Mouse (Mus musculus) C2C12 (cell line): ENCODE measurements around the gene Slc25a13. TPM values are rescaled to one million over a fixed set of nuclear protein-coding genes. Genes with fewer than 3 reads are reported as not detected.

Experiments
- H3K27me3 ChIP-seq: one replicate; pipeline ENCODE4 v1.6.1; 2011; ENCODE audit not compliant: control insufficient read depth, insufficient read depth, insufficient read length
- H3K36me3 ChIP-seq: one replicate; pipeline ENCODE4 v1.6.1; 2011; ENCODE audit not compliant: control insufficient read depth, insufficient read depth
- H3K4me3 ChIP-seq: one replicate; pipeline ENCODE4 v1.5.1; 2011; ENCODE audit warnings: mild to moderate bottlenecking, control low read depth; ENCODE audit not compliant: poor library complexity, insufficient read depth, severe bottlenecking
- H3K79me2 ChIP-seq: one replicate; pipeline ENCODE4 v1.6.1; 2011; ENCODE audit not compliant: control insufficient read depth, insufficient read depth
- H3K79me3 ChIP-seq: one replicate; pipeline ENCODE4 v1.6.1; 2011; ENCODE audit warnings: low read depth, control low read depth
- H3ac ChIP-seq: one replicate; pipeline ENCODE3; 2011; ENCODE audit warnings: low read depth; ENCODE audit not compliant: control insufficient read depth, insufficient read length
- CEBPB ChIP-seq: IDR thresholded peaks from one replicate; pipeline ENCODE4 v1.6.1; 2011; ENCODE audit warnings: low read depth, mild to moderate bottlenecking, control low read depth, moderate library complexity
- CTCF ChIP-seq: IDR thresholded peaks from one replicate; pipeline ENCODE4 v1.5.1; 2011; ENCODE audit not compliant: control insufficient read depth, insufficient read depth, insufficient read length
- FOSL1 ChIP-seq: IDR thresholded peaks from one replicate; pipeline ENCODE4 v1.8.0; 2011; ENCODE audit warnings: mild to moderate bottlenecking, low read length; ENCODE audit not compliant: poor library complexity, insufficient read depth, severe bottlenecking
- MAX ChIP-seq: IDR thresholded peaks from one replicate; pipeline ENCODE4 v1.6.1; 2011; ENCODE audit warnings: mild to moderate bottlenecking, control low read depth
- MYOD1 ChIP-seq: IDR thresholded peaks from one replicate; pipeline ENCODE4 v1.6.1; 2011; ENCODE audit warnings: low read depth; ENCODE audit not compliant: control insufficient read depth, insufficient read length
- MYOG ChIP-seq: IDR thresholded peaks from one replicate; pipeline ENCODE4 v1.6.1; 2011; ENCODE audit not compliant: control insufficient read depth, insufficient read length; ENCODE audit errors: extremely low read depth
- USF1 ChIP-seq: IDR thresholded peaks from one replicate; pipeline ENCODE4 v1.6.1; 2011; ENCODE audit warnings: low read depth, mild to moderate bottlenecking, control low read depth, moderate library complexity
- polyA plus RNA-seq: library from polyadenylated mRNA; unstranded; fragments of >200 nt; fragmentation: generic; extraction: Trizol; gene quantifications from one replicate; pipeline ENCODE4 v1.2.1, GENCODE M21; 2012; ENCODE audit warnings: missing spikeins

Gene Slc25a13
- polyA plus RNA-seq, 1 experiment, result 0.69 TPM

- no peaks in the 10 kb centered on the region for H3K27me3 ChIP-seq
- no peak overlapping the region for H3ac ChIP-seq
- H3K36me3 ChIP-seq, result no peaks in the 10 kb centered on the region
- H3K79me2 ChIP-seq, result no peaks in the 10 kb centered on the region
- TF ChIP-seq USF1 (no peak), MYOG (no peak), FOSL1 (no peak)
- no peaks in the 10 kb centered on the region for H3K79me3 ChIP-seq
- no peak overlapping the region for H3K4me3 ChIP-seq
These were observed 136.5 kb downstream of the Slc25a13 start for GRCm38 (mm10) chr6:6080484-6080883.

GRCm38 (mm10) chr6:6077234-6077633, 139.7 kb downstream of the Slc25a13 start:
- no peaks in the 10 kb centered on the region for H3K79me2 ChIP-seq
- H3ac ChIP-seq, result no peak overlapping the region
- no peak overlapping the region for H3K4me3 ChIP-seq
- TF ChIP-seq MYOG, result no peak
- TF ChIP-seq CEBPB, result no peak
- no peak for TF ChIP-seq FOSL1
- TF ChIP-seq MAX, result no peak
- TF ChIP-seq CTCF, result no peak
- TF ChIP-seq MYOD1, result no peak
- no peak for TF ChIP-seq USF1
- H3K79me3 ChIP-seq, result no peaks in the 10 kb centered on the region
- H3K36me3 ChIP-seq, result no peaks in the 10 kb centered on the region
- no peaks in the 10 kb centered on the region for H3K27me3 ChIP-seq

GRCm38 (mm10) chr6:6075940-6076447, 141.0 kb downstream of the Slc25a13 start:
- Histone ChIP-seq H3ac (no peak overlapping the region), H3K4me3 (no peak overlapping the region), H3K79me3 (no peaks in the 10 kb centered on the region), H3K27me3 (no peaks in the 10 kb centered on the region), H3K36me3 (no peaks in the 10 kb centered on the region), H3K79me2 (no peaks in the 10 kb centered on the region)
- TF ChIP-seq MYOD1, result no peak

GRCm38 (mm10) chr6:6071038-6071437, 145.9 kb downstream of the Slc25a13 start:
- Histone ChIP-seq H3K79me3 (no peaks in the 10 kb centered on the region), H3ac (no peak overlapping the region), H3K79me2 (no peaks in the 10 kb centered on the region), H3K4me3 (no peak overlapping the region), H3K27me3 (no peaks in the 10 kb centered on the region), H3K36me3 (no peaks in the 10 kb centered on the region)
- TF ChIP-seq CEBPB (no peak), FOSL1 (no peak), CTCF (no peak), MAX (no peak), MYOD1 (no peak), MYOG (no peak), USF1 (no peak)

GRCm38 (mm10) chr6:6070015-6070414, 147.0 kb downstream of the Slc25a13 start:
- no peak for TF ChIP-seq MYOG

GRCm38 (mm10) chr6:6067201-6067600, 149.8 kb downstream of the Slc25a13 start:
- Histone ChIP-seq H3K79me3 (no peaks in the 10 kb centered on the region), H3K27me3 (no peaks in the 10 kb centered on the region), H3ac (no peak overlapping the region), H3K36me3 (no peaks in the 10 kb centered on the region), H3K4me3 (no peak overlapping the region), H3K79me2 (no peaks in the 10 kb centered on the region)
- no peak for TF ChIP-seq MYOD1

More at GRCm38 (mm10) chr6:6070015-6070414, 147.0 kb downstream of the Slc25a13 start:
- no peaks in the 10 kb centered on the region for H3K36me3 ChIP-seq
- no peaks in the 10 kb centered on the region for H3K79me3 ChIP-seq
- H3ac ChIP-seq, result no peak overlapping the region
- no peak overlapping the region for H3K4me3 ChIP-seq
- no peaks in the 10 kb centered on the region for H3K79me2 ChIP-seq
- H3K27me3 ChIP-seq, result no peaks in the 10 kb centered on the region

- Histone ChIP-seq H3K4me3 (no peak overlapping the region), H3K27me3 (no peaks in the 10 kb centered on the region), H3K79me3 (no peaks in the 10 kb centered on the region), H3ac (no peak overlapping the region), H3K79me2 (no peaks in the 10 kb centered on the region), H3K36me3 (no peaks in the 10 kb centered on the region)
- no peak for TF ChIP-seq USF1
- TF ChIP-seq MYOG, result no peak
- no peak for TF ChIP-seq FOSL1
- no peak for TF ChIP-seq CTCF
These were observed 158.4 kb downstream of the Slc25a13 start for GRCm38 (mm10) chr6:6058548-6058947.
